Mouse (Mus musculus) neural tube, postnatal 0 days (tissue): ENCODE measurements around the gene Cyp2a4. TPM values are rescaled to one million over a fixed set of nuclear protein-coding genes. Genes with fewer than 3 reads are reported as not detected.

Experiments used
- polyA plus RNA-seq: library from polyadenylated mRNA; unstranded; fragments of >200 nt; fragmentation: Nextera tagmentation; extraction: Ambion mirVana; gene quantifications from 2 replicates; pipeline ENCODE4 v1.2.1, GENCODE M21; 2015

The Cyp2a4 gene
- polyA plus RNA-seq: not detected in 2 replicates

DNA sequence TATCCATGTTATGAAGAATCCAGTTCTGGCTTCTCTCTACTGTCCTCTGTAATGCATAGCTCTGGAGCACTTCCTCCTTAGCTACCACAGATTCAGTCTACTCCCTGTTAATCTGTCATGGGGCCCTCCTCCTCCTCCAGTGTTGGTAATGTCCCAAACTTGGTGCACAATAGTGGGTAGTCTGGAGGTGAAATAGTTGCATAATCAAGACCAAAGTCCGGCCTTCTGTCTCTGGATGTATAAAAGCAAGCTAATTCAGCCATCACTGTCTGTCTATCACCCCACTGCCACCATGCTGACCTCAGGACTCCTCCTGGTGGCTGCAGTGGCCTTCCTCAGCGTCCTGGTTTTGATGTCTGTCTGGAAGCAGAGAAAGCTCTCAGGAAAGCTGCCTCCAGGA is at the start of gene Cyp2a4:
Gene Cyp2a4, plus strand, starts transcription at position 244 of the 400 bp plus-strand sequence.

DNA sequence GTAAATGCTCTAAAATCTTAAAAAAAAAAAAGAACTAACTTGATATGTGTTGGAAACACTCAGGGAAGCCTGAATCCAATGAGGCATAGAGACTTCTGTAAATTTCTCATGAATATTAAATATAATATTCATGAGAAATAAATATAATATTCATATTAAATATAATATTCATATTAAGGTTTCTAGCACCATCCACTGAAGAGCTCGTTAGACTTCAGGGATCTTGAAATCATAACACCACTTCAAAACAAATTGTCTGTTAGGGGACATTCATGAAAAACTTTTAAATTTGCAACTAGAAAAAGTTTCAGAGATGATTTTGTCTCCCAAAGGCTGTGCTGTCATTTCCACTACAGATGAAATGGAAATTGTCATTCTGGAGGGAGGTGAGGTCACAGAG is 46.9 kb upstream of the Cyp2a4 start, which contains the start of gene Vmn1r184:
Gene Vmn1r184, plus strand, starts transcription at position 301 of the 400 bp plus-strand sequence.

Other genes with a start within 250 kb of the Cyp2a4 start
- not detected in 2 replicates for gene Cyp2b13, start 245.7 kb upstream of the Cyp2a4 start, polyA plus RNA-seq
- gene Cyp2b9, start 133.8 kb upstream of the Cyp2a4 start, polyA plus RNA-seq: not detected in 2 replicates
- gene Vmn1r184, start 46.8 kb upstream of the Cyp2a4 start, polyA plus RNA-seq: not detected in 2 replicates
- gene Nlrp9c, start 96.5 kb downstream of the Cyp2a4 start, polyA plus RNA-seq: not detected in 2 replicates
- gene Nlrp4a, start 127.9 kb downstream of the Cyp2a4 start, polyA plus RNA-seq: not detected in 2 replicates
- not detected in 2 replicates for gene Nlrp9a, start 227.9 kb downstream of the Cyp2a4 start, polyA plus RNA-seq